Mouse (Mus musculus) bone marrow, adult 2 months (tissue): ENCODE results near the gene Zfp398. TPM values are rescaled to one million over a fixed set of nuclear protein-coding genes. Genes with fewer than 3 reads are reported as not detected.

Source experiments
- H3K27ac ChIP-seq: fragments of 200-500 bp; 2 replicates; pipeline ENCODE4 v1.5.1; 2012; ENCODE audit warnings: low read depth, mild to moderate bottlenecking, control low read depth, inconsistent platforms, low read length; ENCODE audit not compliant: control insufficient read depth, poor library complexity, insufficient read depth
- H3K4me1 ChIP-seq: fragments of 200-500 bp; 2 replicates; pipeline ENCODE4 v1.6.1; 2011; ENCODE audit warnings: low read length; ENCODE audit not compliant: control insufficient read depth, insufficient read depth
- H3K4me3 ChIP-seq: fragments of 200-500 bp; replicated peaks from 2 replicates; pipeline ENCODE3; 2011; ENCODE audit warnings: mild to moderate bottlenecking, low read depth, low read length, control low read depth; ENCODE audit not compliant: control insufficient read depth
- CTCF ChIP-seq: fragments of 200-500 bp; IDR thresholded peaks from 2 replicates; pipeline ENCODE4 v1.5.1; 2011; ENCODE audit warnings: low read length, control low read depth; ENCODE audit not compliant: control insufficient read depth, insufficient read depth
- POLR2A ChIP-seq: fragments of 200-500 bp; IDR thresholded peaks from 2 replicates; pipeline ENCODE4 v1.6.1; 2011; ENCODE audit warnings: low read depth, mild to moderate bottlenecking, control low read depth, low read length, borderline replicate concordance; ENCODE audit not compliant: control insufficient read depth
- WGBS: fragments of 180-500 bp; shearing (Covaris S2); methylation state at CpG from one replicate; pipeline ENCODE4 v1.1.7; 2018; 5-methylcytosine and 5-hydroxymethylcytosine counted together
- polyA plus RNA-seq: library from polyadenylated mRNA; stranded (reverse); fragments of >200 nt; gene quantifications from 2 replicates; pipeline ENCODE4 v1.2.4, GENCODE M21; 2011; ENCODE audit warnings: low replicate concordance; ENCODE audit not compliant: missing spikeins, insufficient read depth, insufficient read length

Zfp398 gene
- polyA plus RNA-seq, 1 experiment: 5.7 TPM

DNA sequence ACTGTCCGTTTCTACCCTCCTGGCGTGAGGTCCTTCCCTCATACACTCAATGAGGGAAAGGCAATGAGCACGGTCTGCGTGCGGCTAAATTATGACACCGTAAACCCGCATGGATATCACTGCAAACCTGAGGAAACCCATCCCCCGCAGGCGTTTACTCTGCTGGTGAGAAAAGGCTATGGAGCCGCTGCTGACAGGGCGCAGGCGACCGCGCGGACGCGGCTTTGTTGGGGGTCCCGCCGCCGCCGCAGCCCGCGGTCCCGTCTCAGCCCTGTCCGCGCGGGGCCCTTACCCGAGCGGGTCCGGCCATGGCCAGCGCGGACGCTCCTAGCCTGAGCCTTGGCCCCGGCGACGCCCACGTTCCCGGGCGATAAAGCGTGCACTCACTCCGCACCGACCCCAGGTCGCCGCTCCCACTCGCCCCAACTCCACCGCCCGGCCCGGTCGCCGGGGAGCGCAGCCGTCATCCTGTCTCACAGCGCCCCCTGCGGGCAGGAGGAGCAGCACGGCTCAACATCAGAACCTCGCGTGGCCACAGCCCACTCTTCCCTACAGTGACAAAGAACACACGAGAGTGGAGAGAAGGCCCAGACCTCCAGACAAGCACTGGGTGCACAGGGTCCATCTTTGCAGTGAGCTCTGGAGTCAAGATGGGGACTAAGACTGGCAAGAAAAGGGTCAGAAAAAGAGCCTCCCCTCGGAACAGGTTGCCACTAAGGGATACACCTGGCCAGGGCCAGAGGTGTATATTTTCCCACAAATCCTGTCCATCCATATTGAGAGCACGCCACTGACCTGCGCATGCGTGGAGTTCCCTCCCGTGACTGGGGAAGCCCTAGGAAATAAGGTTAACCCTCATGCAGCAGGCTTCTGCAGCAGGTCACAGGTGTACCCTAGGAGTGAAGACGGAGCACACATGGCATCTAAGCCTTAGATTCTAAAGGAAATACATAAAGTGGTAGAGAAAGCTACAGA, 5.1 kb upstream of the Zfp398 start, which contains the start of gene Zfp786:
Gene Zfp786 (minus strand): TSS at position 764 of the 975 bp plus-strand sequence.
- Histone ChIP-seq H3K4me1 (no peaks in the 10 kb centered on the region; the same call in 1 of the 2 replicates), H3K27ac (peak within 1 kb of the TSS; percentile 5; the same call in 1 of the 2 replicates), H3K4me3 (peak within 1 kb of the TSS; percentile 73)
- TF ChIP-seq CTCF (peak; percentile 97), POLR2A (peak; percentile 12; the same call in 1 of the 2 replicates)
- 2% methylated on average over 64 of the region's 64 CpGs for WGBS

DNA sequence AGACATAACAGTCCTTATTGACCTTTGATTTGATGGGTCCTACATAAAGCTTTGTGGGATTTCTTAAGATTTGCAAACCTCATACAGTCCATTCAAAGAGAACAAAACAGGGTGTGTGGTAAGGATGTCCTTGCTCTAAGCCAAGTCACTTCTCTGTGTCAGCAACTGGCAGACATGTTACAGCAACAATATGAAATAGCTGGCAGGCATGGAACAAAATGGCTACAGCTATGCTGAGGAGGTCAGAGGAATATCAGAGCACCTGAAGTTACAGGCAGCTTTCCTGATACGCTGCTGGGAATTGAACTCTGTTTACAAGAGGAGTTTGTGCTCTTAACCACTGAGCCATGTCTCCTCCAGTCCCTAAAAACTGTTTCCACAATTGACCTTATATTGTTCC, 3.2 kb upstream of the Zfp398 start:
- 86% methylated on average over 1 of the region's 1 CpGs for WGBS
- Histone ChIP-seq H3K27ac (no peak overlapping the region), H3K4me3 (no peak overlapping the region), H3K4me1 (no peaks in the 10 kb centered on the region; the same call in 1 of the 2 replicates)
- TF ChIP-seq CTCF (no peak), POLR2A (no peak)

- H3K4me1 ChIP-seq: no peaks in the 10 kb centered on the region; the same call in 1 of the 2 replicates
- peak overlapping the region; percentile 96 for H3K27ac ChIP-seq
- TF ChIP-seq CTCF (0 out of 2 replicates have a peak, but pooled peaks have one; percentile 10), POLR2A (peak; percentile 32; the same call in 1 of the 2 replicates)
- WGBS: under 1% methylated on average over 49 of the region's 49 CpGs
- peak overlapping the region; percentile 95 for H3K4me3 ChIP-seq
Observed at GRCm38 (mm10) chr6:47835984-47836521, 592 bp downstream of the Zfp398 start.

- TF ChIP-seq CTCF (no peak), POLR2A (no peak)
- Histone ChIP-seq H3K27ac (no peak overlapping the region), H3K4me1 (no peaks in the 10 kb centered on the region; the same call in 1 of the 2 replicates), H3K4me3 (no peak overlapping the region)
- 62% methylated on average over 2 of the region's 2 CpGs for WGBS
Observed at GRCm38 (mm10) chr6:47837630-47838029, 2.2 kb downstream of the Zfp398 start.

DNA sequence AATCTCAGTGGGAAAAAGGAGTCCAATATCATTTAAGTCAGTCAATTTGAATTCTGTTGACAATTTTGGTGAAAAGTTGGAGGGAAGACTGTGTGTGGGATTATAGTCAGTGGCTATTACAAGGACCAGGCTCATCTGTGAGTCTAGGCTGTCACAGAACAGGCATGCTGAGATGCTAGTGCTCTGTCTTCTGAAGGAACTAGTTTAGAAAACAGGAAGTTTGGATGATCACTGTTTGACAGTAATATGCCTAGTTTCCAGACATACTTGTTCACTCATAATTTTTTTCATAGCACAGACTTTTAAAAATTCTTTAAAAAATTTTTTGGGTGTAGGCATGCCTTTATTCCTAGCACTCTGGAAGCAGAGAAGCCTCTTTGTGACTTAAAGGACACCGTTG, 5.6 kb downstream of the Zfp398 start:
- TF ChIP-seq CTCF (no peak), POLR2A (no peak)
- Histone ChIP-seq H3K27ac (no peak overlapping the region), H3K4me1 (no peaks in the 10 kb centered on the region; the same call in 1 of the 2 replicates), H3K4me3 (no peak overlapping the region)
- 93% methylated on average over 1 of the region's 1 CpGs for WGBS

DNA sequence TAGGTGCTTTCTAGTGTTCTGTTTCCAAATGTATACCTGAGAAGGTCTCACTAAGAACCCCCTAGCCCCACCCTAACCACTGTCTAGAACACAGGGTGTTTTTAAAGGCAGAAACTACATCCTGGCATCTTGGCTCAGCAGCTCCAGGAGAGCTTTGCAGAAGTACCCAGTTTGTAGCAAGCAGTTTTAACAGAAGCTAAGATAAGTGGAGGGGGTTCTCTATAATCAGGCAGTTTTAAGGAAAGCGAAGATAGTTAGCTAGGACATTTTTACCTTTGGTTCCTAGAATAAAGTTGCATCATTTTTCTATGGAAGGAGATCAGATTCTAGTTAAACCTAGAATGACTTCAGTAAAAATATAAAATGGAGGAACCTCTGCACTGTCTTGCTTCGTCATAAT, 6.4 kb downstream of the Zfp398 start:
- Histone ChIP-seq H3K4me3 (no peak overlapping the region), H3K4me1 (no peaks in the 10 kb centered on the region; the same call in 1 of the 2 replicates), H3K27ac (no peak overlapping the region)
- 85% methylated on average over 2 of the region's 2 CpGs for WGBS
- TF ChIP-seq CTCF: no peak
- no peak for TF ChIP-seq POLR2A

DNA sequence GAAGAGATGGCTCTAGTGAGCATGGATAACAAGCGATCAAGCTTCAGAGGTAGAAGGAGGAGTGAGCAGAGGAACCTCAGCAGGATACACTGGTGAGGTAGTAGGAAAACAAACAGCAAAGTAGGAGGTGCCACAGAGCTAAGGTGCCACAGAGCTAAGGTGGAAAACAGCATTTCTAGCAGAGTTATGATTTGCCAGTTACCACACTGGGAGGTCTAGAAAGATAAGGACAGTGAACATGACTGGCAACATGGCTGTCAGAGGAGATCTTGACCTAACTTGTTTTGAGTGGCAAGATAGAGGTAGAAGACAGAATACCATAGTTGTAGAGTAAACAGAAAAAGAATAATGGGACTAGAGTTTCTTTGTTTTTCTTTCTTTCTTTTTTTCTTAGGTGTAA, 6.9 kb downstream of the Zfp398 start:
- Histone ChIP-seq H3K27ac (no peak overlapping the region), H3K4me1 (no peaks in the 10 kb centered on the region; the same call in 1 of the 2 replicates), H3K4me3 (no peak overlapping the region)
- no peak for TF ChIP-seq POLR2A
- TF ChIP-seq CTCF: no peak
- 88% methylated on average over 1 of the region's 1 CpGs for WGBS

DNA sequence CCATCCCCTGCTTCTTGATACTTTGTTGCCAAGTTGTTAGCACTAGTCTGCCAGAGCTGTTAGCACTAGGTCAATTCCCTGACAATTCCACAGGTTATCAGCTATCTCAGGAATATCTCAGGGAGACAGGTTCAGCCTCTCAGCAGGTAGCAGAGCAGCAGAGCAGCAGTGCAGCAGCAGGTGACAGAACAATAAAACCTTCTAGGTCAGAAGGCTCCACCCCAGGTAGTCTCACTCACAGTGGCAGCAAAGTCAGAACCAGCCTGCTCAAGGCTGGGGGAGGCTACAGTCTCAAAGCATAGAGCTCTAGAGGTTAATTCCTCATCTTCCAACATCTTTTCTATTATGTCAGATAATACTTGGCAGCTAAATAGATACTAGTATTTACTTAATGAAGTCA, 10.3 kb downstream of the Zfp398 start:
- no peak for TF ChIP-seq CTCF
- TF ChIP-seq POLR2A: no peak
- H3K4me3 ChIP-seq: no peak overlapping the region
- no peaks in the 10 kb centered on the region; the same call in 1 of the 2 replicates for H3K4me1 ChIP-seq
- no peak overlapping the region for H3K27ac ChIP-seq
